Mouse (Mus musculus) common myeloid progenitor, adult 5-6 weeks (primary cell): ENCODE results near the gene Tmem95. TPM values are rescaled to one million over a fixed set of nuclear protein-coding genes. Genes with fewer than 3 reads are reported as not detected.

Experiments
- total RNA-seq: library from RNA; stranded (forward); fragments of 200-1000, 187-1606 nt; gene quantifications from 2 replicates; pipeline ENCODE4 v1.2.3, GENCODE M21; 2017

Tmem95 gene
- total RNA-seq, 1 experiment from 2014 or later = not detected

Other genes starting within 250 kb of the Tmem95 start
- 38.9 and 44.1 TPM in 2 replicates for gene Fxr2, start 245.0 kb downstream of the Tmem95 start, total RNA-seq
- gene Sox15, start 222.7 kb downstream of the Tmem95 start, total RNA-seq = 0.87 TPM in 1 of 2 replicates, not detected in the other
- 51.8 and 56.8 TPM in 2 replicates for gene Mpdu1, start 215.4 kb downstream of the Tmem95 start, total RNA-seq
- 11.0 and 29.0 TPM in 2 replicates for gene Cd68, start 211.9 kb downstream of the Tmem95 start, total RNA-seq
- 895 and 933 TPM in 2 replicates for gene Eif4a1, start 205.6 kb downstream of the Tmem95 start, total RNA-seq
- gene Senp3, start 195.9 kb downstream of the Tmem95 start, total RNA-seq = 75.7 and 92.7 TPM in 2 replicates
- 7.7 and 11.1 TPM in 2 replicates for gene Tnfsf13, start 192.2 kb downstream of the Tmem95 start, total RNA-seq
- gene Tnfsf12, start 182.2 kb downstream of the Tmem95 start, total RNA-seq = not detected in 2 replicates
- 2.1 and 3.0 TPM in 2 replicates for gene Tnfsfm13, start 181.9 kb downstream of the Tmem95 start, total RNA-seq
- gene Polr2a, start 119.4 kb downstream of the Tmem95 start, total RNA-seq = 59.3 and 132 TPM in 2 replicates
- gene Slc35g3, start 116.0 kb downstream of the Tmem95 start, total RNA-seq = not detected in 2 replicates
- 2.2 and 2.6 TPM in 2 replicates for gene Zbtb4, start 112.1 kb downstream of the Tmem95 start, total RNA-seq
- gene Chrnb1, start 82.1 kb downstream of the Tmem95 start, total RNA-seq = 0.27 and 1.5 TPM in 2 replicates
- gene Fgf11, start 76.2 kb downstream of the Tmem95 start, total RNA-seq = 2.5 TPM in 1 of 2 replicates, not detected in the other
- gene Tmem102, start 72.4 kb downstream of the Tmem95 start, total RNA-seq = not detected in 2 replicates
- gene Gm39566, start 62.7 kb downstream of the Tmem95 start, total RNA-seq = not detected in 2 replicates
- gene Spem2, start 59.6 kb downstream of the Tmem95 start, total RNA-seq = not detected in 2 replicates
- gene Spem1, start 55.8 kb downstream of the Tmem95 start, total RNA-seq = not detected in 2 replicates
- 6.5 and 8.6 TPM in 2 replicates for gene Nlgn2, start 40.2 kb downstream of the Tmem95 start, total RNA-seq
- 245 and 258 TPM in 2 replicates for gene Tmem256, start 39.5 kb downstream of the Tmem95 start, total RNA-seq
- gene Plscr3, start 31.6 kb downstream of the Tmem95 start, total RNA-seq = 24.6 and 31.0 TPM in 2 replicates
- gene Tnk1, start 19.3 kb downstream of the Tmem95 start, total RNA-seq = not detected in 2 replicates
- gene Kctd11, start 3.4 kb upstream of the Tmem95 start, total RNA-seq = 0.39 and 0.50 TPM in 2 replicates
- gene Acap1, start 17.5 kb upstream of the Tmem95 start, total RNA-seq = 73.1 and 81.7 TPM in 2 replicates
- gene 2810408A11Rik, start 23.0 kb upstream of the Tmem95 start, total RNA-seq = 5.5 and 5.9 TPM in 2 replicates
- gene Neurl4, start 23.1 kb upstream of the Tmem95 start, total RNA-seq = 26.9 and 32.3 TPM in 2 replicates
- 42.0 and 78.8 TPM in 2 replicates for gene Gps2, start 35.9 kb upstream of the Tmem95 start, total RNA-seq
- gene Eif5a, start 43.9 kb upstream of the Tmem95 start, total RNA-seq = 854 and 864 TPM in 2 replicates
- not detected in 2 replicates for gene Ybx2, start 57.8 kb upstream of the Tmem95 start, total RNA-seq
- 0.78 TPM in 1 of 2 replicates, not detected in the other for gene Slc2a4, start 70.2 kb upstream of the Tmem95 start, total RNA-seq
- gene Cldn7, start 86.8 kb upstream of the Tmem95 start, total RNA-seq = not detected in 2 replicates
- 22.1 and 47.1 TPM in 2 replicates for gene Ctdnep1, start 103.1 kb upstream of the Tmem95 start, total RNA-seq
- gene Elp5, start 104.5 kb upstream of the Tmem95 start, total RNA-seq = 41.2 and 47.0 TPM in 2 replicates
- 163 and 255 TPM in 2 replicates for gene Gabarap, start 113.1 kb upstream of the Tmem95 start, total RNA-seq
- gene Phf23, start 117.8 kb upstream of the Tmem95 start, total RNA-seq = 40.9 and 59.2 TPM in 2 replicates
- gene Dvl2, start 122.6 kb upstream of the Tmem95 start, total RNA-seq = 12.6 and 13.1 TPM in 2 replicates
- gene Acadvl, start 137.4 kb upstream of the Tmem95 start, total RNA-seq = 43.7 and 46.0 TPM in 2 replicates
- 3.0 and 5.2 TPM in 2 replicates for gene Dlg4, start 138.9 kb upstream of the Tmem95 start, total RNA-seq
- 0.82 TPM in 1 of 2 replicates, not detected in the other for gene Asgr1, start 176.1 kb upstream of the Tmem95 start, total RNA-seq
- not detected in 2 replicates for gene Asgr2, start 214.6 kb upstream of the Tmem95 start, total RNA-seq